Mouse (Mus musculus): ENCODE results near the gene Glipr1l1. TPM values are rescaled to one million over a fixed set of nuclear protein-coding genes. Genes with fewer than 3 reads are reported as not detected.

Gene Glipr1l1
- not detected for total RNA-seq (2023)

DNA sequence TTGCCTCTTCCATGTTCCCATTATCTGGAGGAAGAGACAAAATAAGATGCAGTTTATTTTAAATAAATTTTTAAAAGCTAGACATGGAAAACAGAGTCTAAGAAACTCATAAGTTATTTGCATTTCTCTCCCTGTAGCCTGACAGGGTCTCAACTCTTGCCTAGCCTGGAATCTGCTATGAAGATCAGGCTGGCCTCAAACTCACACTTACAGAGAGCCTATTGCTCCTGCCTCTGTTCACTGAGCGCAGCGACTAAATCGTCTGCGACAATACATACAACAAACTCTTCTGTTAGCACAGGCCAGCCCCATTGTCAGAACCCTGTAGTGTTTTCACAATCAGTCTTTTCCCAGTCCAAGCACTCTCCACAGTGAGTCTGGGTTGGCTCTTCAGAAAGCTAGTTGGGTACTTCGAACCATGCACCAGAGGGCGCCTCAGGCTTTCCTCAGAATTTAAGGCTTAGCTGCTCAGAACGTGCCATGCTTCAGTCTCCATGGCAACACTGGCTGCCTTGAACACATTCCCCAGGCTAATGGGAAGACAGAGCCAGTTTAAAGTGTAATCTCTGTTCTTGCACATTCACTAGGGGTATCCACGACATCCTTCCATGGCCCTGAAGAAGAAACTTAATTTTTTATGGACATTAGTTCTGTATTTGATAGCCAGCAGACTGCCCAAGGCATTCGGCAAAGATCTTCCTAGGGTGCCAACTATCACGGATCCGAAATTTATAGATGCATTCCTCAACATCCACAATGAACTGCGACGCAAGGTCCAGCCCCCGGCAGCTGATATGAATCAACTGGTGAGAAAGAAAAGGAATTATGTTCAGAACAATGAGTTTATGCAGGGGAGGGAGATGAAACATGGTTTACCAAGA is at the start of gene Glipr1l1:
Gene Glipr1l1 (plus strand): TSS at position 488 of the 881 bp plus-strand sequence.

DNA sequence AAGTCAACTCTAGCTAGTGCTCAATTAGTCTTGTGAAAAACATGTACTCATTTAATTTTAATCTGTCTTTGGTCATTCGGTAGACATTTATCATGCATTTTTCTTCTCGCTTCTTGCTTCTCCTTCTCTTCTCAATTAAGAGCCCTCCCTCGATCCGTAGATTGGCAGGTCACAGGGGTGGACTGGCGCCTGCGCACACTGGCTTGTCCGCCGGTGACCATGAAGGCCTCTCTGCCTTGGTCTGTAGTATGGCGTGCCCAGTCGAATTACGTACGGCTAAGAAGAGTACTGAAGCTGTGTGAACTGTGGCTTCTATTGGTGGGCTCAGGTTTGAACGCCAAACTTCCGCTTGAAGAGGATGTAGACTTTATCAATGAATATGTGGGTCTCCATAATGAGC is 23.2 kb downstream of the Glipr1l1 start, which contains the start of gene Glipr1l2:
Gene Glipr1l2 (plus strand): TSS at position 198 of the 400 bp plus-strand sequence.

Other genes with a start within 250 kb of the Glipr1l1 start
- gene Krr1, start 87.5 kb upstream of the Glipr1l1 start, total RNA-seq (2023), result 10 to 100 TPM; 52.4 to 55.3 TPM
- 10 to 100 TPM; 33.7 to 38.4 TPM for gene Glipr1, start 57.6 kb upstream of the Glipr1l1 start, total RNA-seq (2023)
- not detected for gene Glipr1l2, start 23.2 kb downstream of the Glipr1l1 start, total RNA-seq (2023)
- not detected for gene Glipr1l3, start 100.1 kb downstream of the Glipr1l1 start, total RNA-seq (2023)
- not detected for gene Caps2, start 103.4 kb downstream of the Glipr1l1 start, total RNA-seq (2023)
- gene Kcnc2, start 210.9 kb downstream of the Glipr1l1 start, total RNA-seq (2023), result not detected